Mouse (Mus musculus) forebrain, postnatal 0 days (tissue): ENCODE measurements around the gene Ppp1r12b. TPM values are rescaled to one million over a fixed set of nuclear protein-coding genes. Genes with fewer than 3 reads are reported as not detected.

ENCODE experiments used
- ATAC-seq: fragments of 200-750 bp; cut with Nextera tagmentation; 2 replicates; pipeline ENCODE4 v1.8.0; 2017; ENCODE audit warnings: mild to moderate bottlenecking, moderate library complexity
- DNase-seq: peaks from one replicate; pipeline ENCODE4 v3.0.0-alpha.2; 2015
- H3K27ac ChIP-seq: fragments of 300-500 bp; sonication (generic); 2 replicates; pipeline ENCODE4 v1.5.1; 2014; ENCODE audit warnings: low read depth, mild to moderate bottlenecking, antibody characterized with exemption, low read length, moderate library complexity, mixed read lengths
- H3K27me3 ChIP-seq: fragments of 300-500 bp; sonication (generic); 2 replicates; pipeline ENCODE4 v1.6.1; 2014; ENCODE audit warnings: mild to moderate bottlenecking, low read length, mixed read lengths; ENCODE audit not compliant: insufficient read depth
- H3K36me3 ChIP-seq: fragments of 300-500 bp; sonication (generic); 2 replicates; pipeline ENCODE4 v1.6.1; 2014; ENCODE audit warnings: mild to moderate bottlenecking, moderate library complexity; ENCODE audit not compliant: insufficient read depth
- H3K4me1 ChIP-seq: fragments of 300-500 bp; sonication (generic); 2 replicates; pipeline ENCODE4 v1.6.1; 2014; ENCODE audit warnings: antibody characterized with exemption; ENCODE audit not compliant: insufficient read depth
- H3K4me2 ChIP-seq: fragments of 300-500 bp; sonication (generic); 2 replicates; pipeline ENCODE4 v1.6.1; 2014; ENCODE audit warnings: low read depth, mild to moderate bottlenecking, moderate library complexity
- H3K4me3 ChIP-seq: fragments of 300-500 bp; sonication (generic); 2 replicates; pipeline ENCODE4 v1.5.1; 2014; ENCODE audit warnings: low read depth, low read length, mixed read lengths
- H3K9ac ChIP-seq: fragments of 300-500 bp; sonication (generic); 2 replicates; pipeline ENCODE4 v1.6.1; 2014; ENCODE audit warnings: mild to moderate bottlenecking
- H3K9me3 ChIP-seq: fragments of 300-500 bp; sonication (generic); 2 replicates; pipeline ENCODE4 v1.6.1; 2016; ENCODE audit warnings: low read length
- CTCF ChIP-seq: sonication (generic); IDR thresholded peaks from 2 replicates; pipeline ENCODE4 v1.5.1; 2016; ENCODE audit warnings: antibody characterized with exemption, control low read depth, low read depth
- WGBS: fragments of 180-500 bp; shearing (Covaris S2); extraction: QIAGEN DNeasy Blood & Tissue Kit; methylation state at CpG from one replicate; pipeline ENCODE4 v1.1.7; 2014; 5-methylcytosine and 5-hydroxymethylcytosine counted together
- polyA plus RNA-seq: library from polyadenylated mRNA; unstranded; fragments of >200 nt; fragmentation: Nextera tagmentation; extraction: Ambion mirVana; gene quantifications from 2 replicates; pipeline ENCODE4 v1.2.1, GENCODE M21; 2015
- total RNA-seq: library from RNA; depleted of rRNA; stranded (reverse); fragments of >200 nt; gene quantifications from 2 replicates; pipeline ENCODE4 v1.2.3, GENCODE M21; 2014

Gene Ppp1r12b
- total and polyA plus RNA-seq, 2 experiments from 2014 or later: 12.4 to 39.9 TPM

GRCm38 (mm10) chr1:134942898-134943297 lies 12.8 kb downstream of the Ppp1r12b start:
- Histone ChIP-seq H3K4me1 (no peaks in the 10 kb centered on the region), H3K9me3 (no peaks in the 10 kb centered on the region), H3K36me3 (no peaks in the 10 kb centered on the region; the same call in 1 of the 2 replicates), H3K9ac (no peak overlapping the region), H3K27ac (no peak overlapping the region), H3K4me2 (no peak overlapping the region), H3K27me3 (no peaks in the 10 kb centered on the region), H3K4me3 (no peak overlapping the region)
- TF ChIP-seq CTCF: no peak
- ATAC-seq (no peak), DNase-seq (no peak)
- WGBS: 94% methylated on average over 2 of the region's 2 CpGs

- H3K27ac ChIP-seq: no peak overlapping the region
- no peaks in the 10 kb centered on the region for H3K36me3 ChIP-seq
- H3K4me2 ChIP-seq: no peak overlapping the region
- TF ChIP-seq CTCF: no peak
- WGBS: 54% methylated on average over 4 of the region's 4 CpGs
- H3K27me3 ChIP-seq: no peaks in the 10 kb centered on the region
- ATAC-seq (no peak), DNase-seq (no peak)
- no peaks in the 10 kb centered on the region for H3K9me3 ChIP-seq
- H3K9ac ChIP-seq: no peak overlapping the region
- no peaks in the 10 kb centered on the region for H3K4me1 ChIP-seq
- H3K4me3 ChIP-seq: no peak overlapping the region
Measured at GRCm38 (mm10) chr1:134940863-134941262, 14.9 kb downstream of the Ppp1r12b start.

- no peak for TF ChIP-seq CTCF
- Histone ChIP-seq H3K27me3 (no peaks in the 10 kb centered on the region), H3K4me1 (no peaks in the 10 kb centered on the region), H3K4me2 (no peak overlapping the region), H3K4me3 (no peak overlapping the region), H3K36me3 (no peaks in the 10 kb centered on the region), H3K9ac (no peak overlapping the region), H3K9me3 (no peaks in the 10 kb centered on the region), H3K27ac (no peak overlapping the region)
- 88% methylated on average over 1 of the region's 1 CpGs for WGBS
- DNase-seq (no peak), ATAC-seq (no peak)
Measured at GRCm38 (mm10) chr1:134938233-134938632, 17.5 kb downstream of the Ppp1r12b start.

GRCm38 (mm10) chr1:134936335-134936734 lies 19.4 kb downstream of the Ppp1r12b start:
- WGBS: 89% methylated on average over 6 of the region's 6 CpGs
- Histone ChIP-seq H3K9ac (no peak overlapping the region), H3K4me1 (no peaks in the 10 kb centered on the region), H3K36me3 (no peaks in the 10 kb centered on the region), H3K27ac (no peak overlapping the region), H3K4me3 (no peak overlapping the region), H3K4me2 (no peak overlapping the region), H3K9me3 (no peaks in the 10 kb centered on the region), H3K27me3 (no peaks in the 10 kb centered on the region)
- TF ChIP-seq CTCF: no peak
- ATAC-seq (no peak), DNase-seq (no peak)

- no peak for DNase-seq
- Histone ChIP-seq H3K4me2 (no peak overlapping the region), H3K9ac (no peak overlapping the region), H3K4me3 (no peak overlapping the region), H3K4me1 (no peaks in the 10 kb centered on the region), H3K9me3 (no peaks in the 10 kb centered on the region), H3K27ac (no peak overlapping the region), H3K36me3 (no peaks in the 10 kb centered on the region), H3K27me3 (no peaks in the 10 kb centered on the region)
- 30% methylated on average over 7 of the region's 7 CpGs for WGBS
- no peak for ATAC-seq
- TF ChIP-seq CTCF: no peak
Measured at GRCm38 (mm10) chr1:134932431-134932830, 23.3 kb downstream of the Ppp1r12b start.

GRCm38 (mm10) chr1:134919010-134919409 lies 36.7 kb downstream of the Ppp1r12b start:
- WGBS: 84% methylated on average over 6 of the region's 6 CpGs
- Histone ChIP-seq H3K9me3 (no peaks in the 10 kb centered on the region), H3K9ac (no peak overlapping the region), H3K36me3 (no peaks in the 10 kb centered on the region), H3K27me3 (no peaks in the 10 kb centered on the region), H3K27ac (no peak overlapping the region), H3K4me2 (no peak overlapping the region), H3K4me1 (no peaks in the 10 kb centered on the region; the same call in 1 of the 2 replicates), H3K4me3 (no peak overlapping the region)
- DNase-seq: no peak
- no peak for ATAC-seq
- no peak for TF ChIP-seq CTCF

- no peak overlapping the region for H3K27ac ChIP-seq
- ATAC-seq (no peak), DNase-seq (no peak)
- H3K27me3 ChIP-seq: no peaks in the 10 kb centered on the region
- no peak overlapping the region for H3K9ac ChIP-seq
- WGBS: 82% methylated on average over 4 of the region's 4 CpGs
- H3K4me1 ChIP-seq: no peaks in the 10 kb centered on the region; the same call in 1 of the 2 replicates
- H3K4me2 ChIP-seq: no peak overlapping the region
- no peak overlapping the region for H3K4me3 ChIP-seq
- TF ChIP-seq CTCF: no peak
- no peaks in the 10 kb centered on the region for H3K9me3 ChIP-seq
- no peaks in the 10 kb centered on the region for H3K36me3 ChIP-seq
Measured at GRCm38 (mm10) chr1:134915421-134915820, 40.3 kb downstream of the Ppp1r12b start.

GRCm38 (mm10) chr1:134913535-134913934 lies 42.2 kb downstream of the Ppp1r12b start:
- 57% methylated on average over 4 of the region's 4 CpGs for WGBS
- no peaks in the 10 kb centered on the region for H3K27me3 ChIP-seq

More at GRCm38 (mm10) chr1:134913535-134913934, 42.2 kb downstream of the Ppp1r12b start:
- Histone ChIP-seq H3K27ac (no peak overlapping the region), H3K4me3 (no peak overlapping the region), H3K9ac (no peak overlapping the region), H3K4me1 (no peaks in the 10 kb centered on the region), H3K4me2 (no peak overlapping the region), H3K9me3 (no peaks in the 10 kb centered on the region), H3K36me3 (no peaks in the 10 kb centered on the region)
- no peak for ATAC-seq
- no peak for DNase-seq
- no peak for TF ChIP-seq CTCF
